Mouse (Mus musculus) right cerebral cortex, adult 18-20 months (tissue): ENCODE results near the gene Hs6st3.
"Not testable (repeated sequence)": the region's sequence is repeated elsewhere in the genome, so short reads cannot be mapped to it uniquely, and the experiment has no call there.

Experiments used
- DNase-seq: peaks from one replicate; pipeline ENCODE4 v3.0.0; 2022; ENCODE audit warnings: mixed read lengths

The Hs6st3 gene

DNA sequence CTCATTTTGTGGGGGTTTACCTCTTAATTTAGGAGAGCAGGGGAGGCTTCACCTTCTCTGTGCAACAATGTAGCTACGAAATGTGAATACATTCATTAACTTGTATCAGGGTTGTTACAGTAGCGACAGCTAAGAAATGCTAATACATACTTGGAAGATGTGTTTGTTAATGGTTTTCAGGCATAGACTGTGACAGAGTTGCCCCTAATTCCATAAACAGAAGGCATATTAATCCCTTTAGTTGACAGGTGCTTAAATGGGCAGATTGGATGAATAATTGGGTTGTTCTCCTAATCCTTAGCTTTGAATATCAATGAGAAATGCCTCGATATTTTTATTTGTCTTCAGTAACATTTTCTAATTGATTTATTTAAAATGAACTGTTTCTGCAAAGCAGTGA is 314.7 kb downstream of the Hs6st3 start:
- no peak for DNase-seq

DNA sequence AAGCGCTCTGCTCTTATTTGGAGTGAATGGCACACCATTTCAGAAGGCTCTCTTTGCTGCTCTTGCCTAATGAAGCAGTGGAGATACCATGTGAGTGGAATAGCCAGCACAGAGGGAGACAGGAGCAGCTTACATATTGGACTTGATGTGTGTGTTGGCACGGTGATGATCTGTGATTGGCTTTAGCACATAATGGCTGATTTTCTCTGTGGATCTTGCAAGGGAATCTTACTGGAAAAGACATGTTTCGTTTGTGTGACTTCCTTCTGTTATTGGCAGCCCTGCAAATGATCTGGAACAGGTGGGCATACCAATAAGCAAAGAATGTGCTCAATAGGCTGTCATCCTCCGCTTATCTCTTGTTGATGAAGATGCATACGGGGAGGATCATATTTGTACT is 326.2 kb downstream of the Hs6st3 start:
- DNase-seq = no peak

DNA sequence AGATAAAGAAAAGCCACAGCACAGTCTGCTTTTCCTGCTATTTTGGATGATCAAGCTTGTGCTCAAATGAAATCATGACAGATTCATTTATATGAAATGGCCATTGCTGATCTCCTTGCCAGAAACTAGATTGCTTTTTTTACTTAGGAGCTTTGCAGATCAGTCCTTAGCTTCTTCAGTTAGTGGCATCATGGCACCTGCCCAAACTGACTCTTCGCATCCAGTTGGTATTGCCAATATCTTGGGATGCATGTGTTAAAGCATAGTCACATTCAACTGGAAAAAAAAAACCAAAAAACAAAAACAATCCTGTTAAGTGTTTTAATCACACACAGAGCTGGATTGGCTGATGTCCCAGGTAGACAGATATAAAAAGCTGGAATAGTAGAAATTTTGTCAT is 326.7 kb downstream of the Hs6st3 start:
- DNase-seq = no peak

DNA sequence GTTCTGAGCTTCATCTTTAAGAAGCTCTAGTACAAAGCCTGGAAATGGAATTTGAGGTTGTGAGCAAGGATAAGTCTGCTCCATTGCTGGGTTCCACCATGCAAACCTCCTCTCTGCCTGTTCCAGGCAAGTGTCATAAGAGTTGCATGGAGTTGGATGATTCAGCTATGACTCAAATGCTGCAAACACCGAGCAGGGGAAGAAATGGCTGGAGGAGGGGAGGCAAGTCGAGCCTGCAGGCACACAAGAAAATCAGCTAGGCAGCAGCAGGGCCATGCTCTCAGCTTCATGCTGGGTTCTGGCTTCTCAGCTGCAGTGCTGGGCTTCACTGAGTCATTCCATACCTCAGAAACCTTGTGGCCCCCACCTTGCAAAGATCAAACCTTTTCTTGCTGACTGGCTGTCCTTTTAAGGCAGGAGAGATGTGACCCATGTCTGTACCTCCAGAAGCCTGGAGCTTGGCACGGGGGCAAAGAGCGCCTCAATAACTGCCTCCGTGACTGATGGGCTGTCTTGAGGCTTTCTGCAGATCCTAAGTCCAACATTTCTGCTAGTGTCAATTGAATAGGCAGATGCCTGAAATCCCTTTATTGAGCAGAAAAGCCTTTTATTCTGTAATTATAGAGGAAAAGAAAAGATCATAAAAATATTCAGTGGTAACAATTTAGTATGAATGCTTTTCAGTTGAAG is 328.9 kb downstream of the Hs6st3 start:
- peak; percentile 69 for DNase-seq

DNA sequence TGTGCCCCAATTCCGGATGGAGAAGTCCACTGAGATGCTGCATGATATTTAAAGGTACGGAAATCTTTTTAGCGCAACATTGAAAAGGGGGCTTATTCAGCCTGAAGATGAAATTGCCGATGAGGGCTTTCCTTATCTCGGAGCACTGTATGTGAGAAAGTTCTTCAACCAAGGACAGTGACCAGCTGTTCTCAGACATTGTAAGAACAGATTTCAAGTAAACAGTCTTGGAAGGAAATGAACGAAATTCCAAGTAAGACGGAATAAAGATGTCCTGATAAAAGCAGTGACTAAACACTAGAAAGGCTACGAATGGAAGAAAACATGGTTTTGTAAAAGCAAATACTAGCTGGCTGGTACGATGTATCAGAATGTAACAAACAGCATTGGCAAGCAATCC is 338.4 kb downstream of the Hs6st3 start:
- no peak for DNase-seq

DNA sequence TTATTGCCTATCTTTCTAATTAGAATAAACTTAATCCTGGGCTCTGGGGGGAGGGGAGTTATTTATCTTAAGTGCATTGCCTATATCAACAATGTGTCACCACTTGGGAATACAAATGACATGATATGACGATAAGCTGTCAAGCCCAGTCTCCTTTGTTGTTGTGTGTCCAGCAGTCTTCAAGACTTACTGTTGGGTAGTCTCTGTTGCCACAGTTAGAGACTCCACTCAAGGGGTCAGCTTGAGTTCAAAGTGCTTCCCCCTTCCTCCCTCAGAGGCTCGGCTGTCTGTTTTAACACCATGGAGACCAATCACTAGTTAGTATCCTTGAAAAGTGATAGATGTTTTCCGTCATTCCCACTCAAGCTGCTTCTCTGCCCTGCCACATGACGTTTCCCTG is 339.7 kb downstream of the Hs6st3 start:
- DNase-seq = no peak

DNA sequence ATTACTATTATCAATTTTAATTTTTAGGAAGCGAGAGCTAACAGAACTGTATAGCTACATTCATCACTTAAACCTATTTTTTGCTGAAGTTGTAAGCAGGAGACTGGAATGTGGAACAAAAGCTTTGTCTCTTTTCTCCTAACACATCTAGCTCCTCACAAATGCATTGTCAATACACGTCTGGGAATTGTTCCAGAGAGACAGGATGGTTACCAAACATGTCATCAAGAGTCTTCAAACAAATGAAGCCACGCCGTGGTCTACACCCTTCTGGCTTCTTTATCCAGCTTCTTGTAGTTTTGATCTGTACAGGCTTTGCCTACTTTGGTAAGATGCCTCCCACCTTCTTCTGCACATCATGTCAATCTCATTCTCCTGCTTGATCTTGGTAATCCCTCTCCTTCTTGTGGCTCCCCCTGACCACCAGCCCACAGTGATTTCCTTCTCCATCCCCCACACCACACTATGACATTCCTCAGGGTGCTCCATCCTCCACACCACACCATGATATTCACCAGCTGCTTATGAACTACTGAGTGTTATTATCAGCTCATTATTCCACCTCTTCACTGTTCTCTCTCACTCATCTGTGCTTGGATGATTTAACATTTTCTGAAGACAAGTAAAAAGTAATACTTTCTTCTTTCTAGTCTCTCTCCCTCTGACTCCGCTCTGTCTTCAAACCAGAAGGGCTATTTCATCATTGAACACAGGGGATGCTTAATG is 351.0 kb downstream of the Hs6st3 start:
- peak; percentile 11 for DNase-seq

DNA sequence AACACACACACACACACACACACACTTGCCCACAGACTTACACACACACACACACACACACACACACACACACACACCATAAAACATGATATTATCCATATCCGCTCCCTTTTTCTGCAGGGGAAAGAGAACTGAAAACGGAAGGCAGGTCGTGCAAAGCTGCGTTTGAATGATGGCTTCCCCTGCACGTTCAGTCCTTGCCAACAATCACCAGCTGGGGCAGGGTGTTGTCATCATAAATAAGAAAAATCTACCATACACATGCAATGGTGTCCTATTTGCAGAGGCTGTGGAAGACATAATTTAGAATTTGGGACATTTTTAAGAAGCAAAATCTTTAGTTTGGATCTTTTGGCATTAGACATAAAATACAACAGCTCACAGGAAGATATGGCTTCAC is 382.5 kb downstream of the Hs6st3 start:
- no peak for DNase-seq

DNA sequence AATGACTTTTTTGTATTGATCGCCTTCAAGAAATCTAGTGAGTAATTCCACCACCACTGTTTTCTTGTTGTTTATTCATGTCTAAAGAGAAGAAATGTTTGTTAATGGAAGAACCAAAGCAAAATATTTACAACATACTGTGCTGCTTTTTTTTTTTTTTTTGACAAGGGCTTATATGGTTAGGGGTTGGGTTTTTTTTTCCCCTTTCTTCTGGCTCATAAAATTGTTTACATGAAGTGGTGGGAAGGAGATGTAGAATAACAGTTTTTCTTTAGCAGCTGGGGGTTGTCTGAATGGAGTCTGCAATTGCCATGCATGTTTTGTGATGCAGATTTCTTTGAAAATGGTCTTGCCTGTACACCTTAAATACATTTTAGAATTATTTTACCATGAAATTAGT is 382.9 kb downstream of the Hs6st3 start:
- DNase-seq = no peak

DNA sequence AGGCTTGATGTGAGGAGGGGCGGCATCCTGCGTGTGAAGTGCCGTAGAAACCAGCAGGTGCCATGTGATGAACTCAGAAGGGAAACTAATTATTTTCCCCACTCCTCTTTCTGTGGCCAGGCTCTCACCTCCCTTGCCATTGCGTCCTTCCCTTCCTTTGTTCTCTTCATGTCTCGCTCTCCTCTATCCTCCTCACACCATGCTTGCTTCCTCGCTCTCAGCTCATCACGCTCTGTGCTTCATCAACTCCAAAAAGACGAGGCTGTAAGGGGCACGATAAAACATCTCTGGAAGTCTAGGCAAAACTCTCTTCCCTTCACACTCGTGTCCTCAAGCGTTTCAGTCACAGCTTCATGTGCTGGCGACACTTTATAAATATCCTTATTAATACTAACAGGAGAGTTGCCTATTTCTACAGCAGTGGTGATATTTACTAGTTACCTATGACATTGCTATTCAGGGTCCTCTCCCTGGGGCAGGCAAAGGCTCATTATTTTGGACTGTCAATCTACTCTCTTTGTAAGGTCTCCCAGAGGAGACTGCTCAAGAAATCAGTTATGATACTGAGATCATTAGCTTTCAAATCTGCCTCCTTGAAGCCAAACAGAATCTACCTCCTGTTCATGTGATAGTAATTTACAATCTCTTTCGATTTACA is 394.9 kb downstream of the Hs6st3 start:
- DNase-seq = no peak

DNA sequence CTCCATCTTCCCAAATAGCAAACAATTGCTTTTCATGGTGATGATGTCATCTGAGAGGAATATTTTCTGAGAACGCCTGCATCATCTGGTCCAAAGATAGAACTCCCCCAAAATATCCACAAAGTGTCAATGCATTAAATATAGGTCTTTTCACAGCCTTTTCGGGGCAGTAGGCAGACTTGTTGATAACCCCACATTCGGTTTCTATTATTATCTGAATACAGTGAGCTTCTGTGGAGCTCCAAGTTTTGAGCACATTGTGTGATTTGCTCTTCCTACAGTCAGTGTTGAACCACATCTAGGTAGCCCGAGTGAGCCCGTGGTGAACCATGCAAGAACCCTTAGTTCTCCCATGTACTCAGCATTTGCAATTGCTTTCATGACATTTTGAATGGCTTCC is 402.4 kb downstream of the Hs6st3 start:
- DNase-seq = no peak

DNA sequence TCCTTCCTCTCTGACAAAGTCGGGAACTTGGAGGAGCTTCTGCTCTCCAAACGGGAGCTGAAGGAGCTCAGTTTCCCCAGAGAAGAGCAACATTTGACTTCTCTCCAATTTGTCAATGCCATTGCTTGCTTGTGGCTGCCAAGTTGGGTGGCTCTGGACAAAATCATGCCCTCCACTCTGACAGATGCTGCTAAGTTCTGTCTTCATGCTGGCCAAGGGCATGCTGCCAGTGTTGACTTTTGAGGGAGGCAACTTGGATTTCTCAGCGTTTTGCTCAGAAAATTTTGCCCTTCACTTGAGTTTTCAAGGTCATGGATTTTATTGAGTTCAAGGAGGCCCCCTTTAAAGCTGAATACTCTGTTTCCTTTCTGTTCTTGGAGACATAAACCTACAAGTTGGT is 406.5 kb downstream of the Hs6st3 start:
- DNase-seq = no peak

DNA sequence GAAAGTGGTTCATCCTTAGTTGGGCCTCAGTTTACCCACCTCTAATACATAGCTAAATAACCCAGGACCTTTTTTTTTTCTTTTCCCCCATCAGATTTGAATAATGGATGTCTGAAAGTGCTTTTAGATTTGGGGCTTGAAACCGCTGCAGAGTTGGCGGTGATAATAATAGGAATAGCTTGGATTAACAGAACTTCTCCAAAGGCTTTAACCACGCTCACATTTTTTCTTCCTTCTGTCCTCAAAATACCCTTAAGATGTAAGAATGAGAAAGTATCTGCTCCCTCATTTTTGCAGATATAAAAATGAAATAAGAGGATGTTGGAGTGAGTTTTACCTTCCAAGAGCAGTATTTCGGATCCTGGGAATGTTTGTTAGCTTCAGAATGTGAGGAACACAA is 420.2 kb downstream of the Hs6st3 start:
- no peak for DNase-seq

DNA sequence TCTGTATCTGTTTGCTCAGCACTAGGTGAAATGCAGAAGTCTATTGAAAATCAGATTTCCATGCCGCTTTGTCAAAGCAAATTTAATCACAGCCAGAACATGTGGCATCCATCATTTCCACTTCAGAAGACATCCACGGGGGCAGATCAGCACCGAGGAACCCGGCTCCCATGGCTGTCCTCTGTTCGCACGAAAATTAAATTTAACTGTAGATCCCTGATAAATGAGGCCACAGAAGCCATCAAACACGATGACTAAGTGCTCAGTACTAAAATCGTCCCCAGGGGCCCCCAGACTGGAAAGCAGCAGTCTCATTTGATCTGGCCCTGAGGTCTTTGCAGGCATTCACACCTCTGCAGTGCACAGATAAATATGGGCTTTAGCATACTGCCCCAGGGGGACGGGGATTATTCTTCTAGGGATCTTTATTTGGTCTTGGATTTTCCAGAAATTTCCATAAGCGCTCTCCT is 443.9 kb downstream of the Hs6st3 start:
- DNase-seq = no peak

DNA sequence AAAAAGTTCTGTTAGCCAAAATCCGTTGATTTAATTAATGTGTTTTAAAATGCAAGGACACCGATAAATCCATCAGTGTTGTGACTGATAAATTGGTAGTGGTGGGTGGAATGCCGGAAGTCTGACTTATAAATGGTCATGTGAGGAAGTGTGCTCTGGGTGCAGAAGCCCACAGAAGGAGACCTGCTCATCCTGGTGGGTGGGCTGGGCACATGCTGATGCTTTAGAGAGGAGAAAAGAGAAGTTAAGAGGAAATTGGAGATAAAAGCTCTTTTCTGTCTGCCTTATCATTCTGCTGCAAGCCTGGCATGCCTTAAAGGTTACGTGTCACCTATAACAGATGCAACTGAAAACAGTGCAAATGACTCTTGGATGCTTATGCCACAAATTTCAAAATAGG is 446.9 kb downstream of the Hs6st3 start:
- no peak for DNase-seq

DNA sequence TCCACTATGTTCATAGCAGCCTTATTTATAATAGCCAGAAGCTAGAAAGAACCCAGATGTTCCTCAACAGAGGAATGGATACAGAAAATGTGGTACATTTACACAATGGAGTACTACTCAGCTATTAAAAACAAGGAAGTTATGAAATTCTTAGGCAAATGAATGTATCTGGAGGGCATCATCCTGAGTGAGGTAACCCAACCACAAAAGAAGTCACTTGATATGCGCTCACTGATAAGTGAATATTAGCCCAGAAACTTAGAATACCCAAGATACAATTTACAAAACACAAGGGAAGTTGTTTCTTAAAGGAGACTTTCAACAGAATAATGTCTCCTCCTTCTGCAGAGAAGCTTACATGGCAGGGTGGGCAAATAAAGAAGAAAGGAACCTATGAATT is 449.2 kb downstream of the Hs6st3 start:
- not testable (repeated sequence) for DNase-seq

DNA sequence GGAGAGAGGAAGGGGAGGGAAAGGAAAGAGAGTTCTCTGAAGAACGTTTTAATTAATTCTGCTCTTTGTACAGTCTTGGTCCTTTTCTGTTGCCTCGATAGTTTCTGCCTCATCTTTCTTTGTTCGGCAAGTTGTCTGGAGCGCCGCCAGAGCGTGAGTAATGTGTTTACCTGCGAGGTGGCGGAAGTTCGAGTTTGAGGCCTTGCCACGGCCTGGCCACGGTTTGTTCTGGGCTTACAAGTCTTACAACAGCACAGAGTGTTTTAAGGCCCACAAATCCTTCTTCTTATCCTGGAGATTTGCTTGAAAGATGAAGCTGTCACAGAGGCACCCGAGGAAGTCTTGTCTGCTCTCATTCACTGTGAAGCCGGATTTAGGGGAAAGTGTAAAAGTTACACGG is 466.2 kb downstream of the Hs6st3 start:
- no peak for DNase-seq

DNA sequence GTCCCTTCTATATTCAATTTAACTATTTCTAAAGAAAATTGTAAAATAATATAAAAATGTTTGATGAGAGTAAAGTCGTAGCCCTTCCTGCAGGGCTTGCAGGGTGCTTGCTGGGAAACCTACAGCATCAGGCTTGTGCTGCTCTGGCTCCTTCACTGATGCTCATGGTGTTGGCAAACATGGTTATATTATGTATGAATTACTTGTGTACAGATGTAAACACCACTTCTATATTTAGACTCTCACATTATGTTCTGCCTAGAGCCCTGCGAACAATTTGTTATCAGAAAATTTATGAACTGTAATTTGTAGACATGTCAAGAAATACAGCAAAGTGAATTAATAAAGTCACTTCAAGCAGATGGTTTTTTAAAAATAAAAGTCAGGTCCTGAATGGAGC is 474.7 kb downstream of the Hs6st3 start:
- DNase-seq = no peak

DNA sequence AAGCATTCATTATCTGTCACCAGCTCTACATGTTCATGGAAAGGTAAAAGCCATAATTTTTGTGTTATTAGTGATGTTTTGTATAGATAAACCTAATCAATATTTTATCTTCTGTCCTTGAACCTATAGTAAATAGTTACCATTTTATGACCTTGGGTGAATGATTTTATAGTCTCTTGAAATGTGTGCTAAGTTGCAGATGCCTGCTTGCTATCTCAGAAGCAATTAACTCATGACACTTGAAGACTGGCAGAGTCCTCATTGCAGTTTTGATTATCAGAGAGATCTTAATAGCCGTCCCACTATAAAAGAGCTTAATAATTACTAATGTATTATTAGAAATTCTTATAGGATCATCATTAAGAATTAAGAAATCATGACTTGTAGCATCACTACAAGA is 491.0 kb downstream of the Hs6st3 start:
- no peak for DNase-seq

DNA sequence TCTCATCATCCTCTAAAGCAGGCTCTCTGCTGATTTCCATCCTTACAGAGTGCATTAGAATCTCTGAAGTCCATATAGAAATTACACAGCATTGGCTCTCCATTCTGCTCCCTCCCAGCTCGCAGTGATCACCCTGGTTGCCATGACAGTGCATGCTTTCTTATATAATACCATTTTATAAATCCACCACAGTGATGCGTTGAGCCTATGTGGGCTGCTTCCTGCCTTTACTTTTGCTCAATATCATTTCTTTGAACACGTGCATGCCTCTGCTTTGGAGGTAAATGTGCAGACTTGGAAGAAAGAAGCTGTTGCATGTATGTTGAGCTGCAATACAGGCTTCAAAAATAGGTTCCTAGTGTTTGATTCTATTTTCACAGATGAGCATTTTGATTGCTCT is 494.9 kb downstream of the Hs6st3 start:
- DNase-seq = peak; percentile 8

DNA sequence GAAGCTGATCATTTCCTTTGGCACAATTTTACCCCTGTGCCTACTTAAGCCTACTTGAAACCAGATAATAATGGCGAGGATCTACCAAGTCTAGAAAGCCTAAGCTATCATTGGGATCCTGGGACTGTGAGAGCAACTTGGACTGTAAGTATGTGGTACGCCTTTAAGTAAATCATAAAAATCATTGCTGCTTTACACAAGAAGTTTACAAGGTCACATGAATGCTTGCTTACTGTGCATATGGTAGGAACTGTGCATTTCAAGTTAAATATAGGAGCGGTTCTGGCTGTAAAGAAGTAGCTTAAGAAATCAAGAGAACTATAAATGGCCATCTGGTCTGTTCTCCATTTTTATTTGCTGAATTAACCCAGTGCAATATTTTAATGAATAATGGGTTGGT is 495.5 kb downstream of the Hs6st3 start:
- no peak for DNase-seq

DNA sequence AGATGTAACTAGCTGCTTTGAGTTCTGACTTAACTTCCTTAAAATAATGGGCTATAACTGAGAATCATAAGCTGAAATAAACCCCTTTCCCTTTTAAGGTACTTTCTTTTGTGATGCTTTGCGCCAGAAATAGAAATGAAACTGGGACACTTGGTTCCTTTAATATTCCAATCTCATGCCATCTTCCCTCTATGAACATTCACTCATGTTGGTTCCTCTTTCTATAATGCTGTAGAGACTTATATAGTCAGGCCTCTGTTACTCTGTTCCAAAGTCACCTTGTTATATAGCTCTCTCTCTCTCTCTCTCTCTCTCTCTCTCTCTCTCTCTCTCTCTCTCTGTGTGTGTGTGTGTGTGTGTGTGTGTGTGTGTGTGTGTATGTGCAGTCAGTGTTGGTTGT is 504.7 kb downstream of the Hs6st3 start:
- DNase-seq = no peak

DNA sequence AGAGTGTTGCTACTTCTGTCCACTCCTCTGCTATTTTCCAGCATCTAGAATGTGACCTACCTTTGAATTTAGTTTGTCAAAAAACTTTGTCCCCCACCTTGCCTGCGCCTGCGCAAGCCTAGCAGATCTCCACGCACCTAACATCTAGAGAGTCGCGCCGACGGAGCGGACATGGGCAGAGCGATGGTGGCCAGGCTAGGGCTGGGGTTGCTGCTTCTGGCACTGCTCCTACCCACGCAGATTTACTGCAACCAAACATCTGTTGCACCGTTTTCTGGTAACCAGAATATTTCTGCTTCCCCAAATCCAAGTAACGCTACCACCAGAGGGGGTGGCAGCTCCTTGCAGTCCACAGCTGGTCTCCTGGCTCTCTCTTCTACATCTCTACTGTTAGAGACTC is 505.7 kb downstream of the Hs6st3 start:
- DNase-seq = no peak

DNA sequence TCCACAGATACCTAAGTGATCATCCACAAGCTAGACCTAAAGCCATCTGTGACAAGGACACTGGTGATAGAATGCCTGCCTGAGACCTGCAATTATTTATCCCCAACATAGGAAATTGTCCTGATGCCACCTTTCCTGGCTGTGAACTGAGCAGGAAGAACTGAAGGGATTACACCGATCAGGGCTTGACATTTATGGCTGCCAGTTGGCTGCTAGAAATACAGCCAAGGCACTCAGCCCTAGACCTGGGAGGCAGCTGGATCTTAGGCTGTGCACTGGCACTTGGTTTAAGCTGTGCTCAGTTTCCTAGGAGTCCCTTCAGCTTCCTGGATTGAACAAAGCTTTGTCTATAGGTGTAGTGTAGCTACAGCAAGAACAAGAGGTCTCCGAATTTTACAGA is 518.8 kb downstream of the Hs6st3 start:
- no peak for DNase-seq
